Mouse (Mus musculus): ENCODE data around the gene Gm20894.
"Not testable (repeated sequence)": the region's sequence is repeated elsewhere in the genome, so short reads cannot be mapped to it uniquely, and the experiment has no call there.

Gene Gm20894

GRCm38 (mm10) chrY:28271412-28271811, at the start of gene Gm20894:
TSS of gene Gm20894 (minus strand) at chrY:28271512.
- not testable (repeated sequence) for DNase-seq (ENCODE audit: extremely low spot score, low spot score)
